Mouse (Mus musculus): ENCODE data around the gene Sele. TPM values are rescaled to one million over a fixed set of nuclear protein-coding genes. Genes with fewer than 3 reads are reported as not detected.
"Not testable (repeated sequence)": the region's sequence is repeated elsewhere in the genome, so short reads cannot be mapped to it uniquely, and the experiment has no call there.

Gene Sele
- 1 to 10 TPM; 4.5 to 5.1 TPM for total RNA-seq (2021)

DNA sequence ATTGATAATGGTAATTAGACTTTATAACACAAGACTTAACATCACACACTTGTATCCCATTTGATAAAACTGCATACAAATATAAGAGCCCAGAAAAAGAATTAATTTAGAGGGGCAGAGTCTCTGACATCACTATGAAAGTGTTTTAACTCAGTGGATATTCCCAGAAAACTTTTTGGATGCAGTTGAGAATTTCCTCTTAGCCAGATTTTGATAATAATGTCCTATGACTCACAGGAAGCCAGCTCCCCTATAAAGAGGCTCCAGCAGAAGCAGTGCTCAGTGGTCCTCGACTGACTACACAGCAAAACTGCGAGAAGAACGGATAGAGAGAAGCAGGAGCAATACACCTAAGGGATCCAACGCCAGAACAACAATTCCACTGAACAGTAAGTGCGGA, at the start of gene Sele:
TSS of gene Sele (plus strand) at position 301 of the 400 bp plus-strand sequence.
- DNase-seq = peak; percentile 14

DNA sequence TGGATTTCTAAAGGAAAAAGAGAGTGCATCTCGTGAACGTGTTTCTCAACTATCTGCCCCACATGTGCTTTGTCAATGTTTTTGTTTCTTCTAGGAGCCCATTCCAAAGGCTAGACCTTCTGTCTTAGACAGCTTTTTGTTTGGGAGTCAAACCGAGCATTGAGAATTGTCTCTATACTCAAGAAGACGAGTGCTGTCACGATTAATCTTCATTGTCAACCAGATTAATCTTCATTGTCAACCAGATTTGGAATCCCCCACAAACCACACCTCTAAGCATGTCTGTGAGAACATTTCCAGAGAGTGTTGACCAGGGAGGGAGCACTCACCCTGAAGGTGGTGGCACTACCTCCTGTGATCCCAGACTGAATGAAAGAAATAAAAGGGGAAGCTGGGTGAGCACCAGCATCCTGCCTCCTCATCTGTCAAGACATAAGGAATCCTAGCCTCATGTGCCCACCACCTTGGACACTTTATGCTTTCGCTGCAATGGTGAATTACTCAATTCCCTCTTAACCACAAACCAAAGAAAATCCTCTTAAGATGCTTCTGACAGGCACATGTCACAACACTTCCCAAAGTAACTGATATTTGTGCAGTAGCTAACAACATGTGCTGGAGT, 46.1 kb upstream of the Sele start:
- no peak for DNase-seq

DNA sequence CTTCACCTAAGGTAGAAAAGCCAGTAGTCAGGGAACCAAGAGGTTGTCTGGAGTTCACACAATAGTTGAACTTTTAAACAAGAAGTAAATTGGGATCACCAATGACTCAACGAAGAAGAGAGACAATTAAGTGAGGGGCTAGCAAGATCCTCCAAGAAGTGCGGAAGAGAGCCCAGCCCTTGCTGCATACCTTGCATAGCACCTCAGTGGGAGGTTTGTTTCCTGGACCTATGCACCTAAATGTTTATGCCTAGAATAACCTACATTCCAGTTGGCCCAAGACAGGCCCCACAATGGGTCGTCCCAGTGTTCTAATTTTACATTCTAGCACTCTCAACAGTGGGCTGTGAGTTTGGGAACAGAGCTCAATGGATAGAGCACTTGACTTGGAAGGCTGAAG, 43.7 kb upstream of the Sele start:
- DNase-seq = no peak

DNA sequence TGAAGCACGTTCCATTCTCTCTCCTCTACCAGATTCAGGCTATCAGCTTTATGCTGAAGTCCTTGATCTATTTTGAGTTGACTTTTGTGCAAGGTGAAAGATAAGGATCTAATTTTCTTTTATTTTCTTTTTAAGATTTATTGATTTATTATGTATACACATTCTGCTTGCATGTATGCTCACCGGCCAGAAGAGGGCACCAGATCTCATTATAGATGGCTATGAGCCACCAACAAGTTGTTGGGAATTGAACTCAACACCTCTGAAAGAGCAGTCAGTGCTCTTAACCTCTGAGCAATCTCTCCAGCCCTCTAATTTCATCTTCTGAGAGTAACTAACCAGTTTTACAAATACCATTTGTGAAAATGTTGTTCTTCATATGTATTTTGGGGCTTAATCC, 38.8 kb upstream of the Sele start:
- peak; percentile 25 for DNase-seq

DNA sequence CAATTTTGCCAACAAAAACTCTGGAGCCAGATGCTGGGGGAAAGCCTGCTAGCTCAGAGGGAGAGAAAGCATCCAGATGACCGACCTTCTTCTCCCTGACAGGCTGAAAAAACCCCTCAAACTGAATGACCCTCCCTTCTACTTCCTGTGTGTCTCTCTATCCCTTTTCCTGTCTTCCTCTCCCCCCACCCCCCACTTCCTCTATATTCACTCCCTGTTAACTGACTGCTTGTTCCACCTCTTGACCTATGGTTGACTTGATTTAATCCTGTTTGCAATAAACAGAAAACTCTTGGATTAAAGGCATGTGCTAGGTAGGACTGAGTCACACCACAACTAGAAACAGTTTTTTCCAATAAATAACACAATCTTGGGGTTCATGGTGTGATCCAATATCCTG, 33.4 kb upstream of the Sele start:
- no peak for DNase-seq

DNA sequence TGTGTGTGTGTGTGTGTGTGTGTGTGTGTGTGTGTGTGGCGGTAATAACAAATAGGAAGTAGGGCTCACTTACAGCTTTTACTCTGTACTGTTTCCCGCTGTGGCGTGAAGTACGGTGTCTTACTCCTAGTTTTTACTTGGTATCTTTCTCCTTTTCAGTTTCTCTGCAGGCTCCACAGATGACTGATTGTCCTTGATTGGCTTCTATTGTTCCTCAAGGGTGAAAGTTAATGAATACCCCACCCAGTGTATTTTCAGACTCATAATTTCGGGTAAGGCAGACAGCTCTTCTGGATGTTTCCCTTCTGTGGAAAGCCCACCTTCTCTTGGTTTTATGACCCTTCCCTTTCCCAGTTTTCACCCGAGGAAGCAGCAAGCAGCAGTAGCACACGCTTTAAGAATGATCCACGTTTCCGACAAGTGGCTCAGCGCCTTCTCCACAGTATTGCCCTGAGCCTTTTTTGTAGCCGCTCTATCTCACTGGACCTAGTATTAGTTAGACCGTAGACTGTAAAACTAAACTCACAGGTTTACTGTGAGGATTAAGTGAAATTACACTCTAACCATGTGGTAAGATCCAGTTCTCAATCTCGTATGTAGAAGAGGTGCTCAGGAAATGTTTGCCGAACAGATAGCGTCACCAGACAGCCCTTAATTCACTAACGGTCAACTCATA, 29.7 kb upstream of the Sele start:
- DNase-seq = no peak

DNA sequence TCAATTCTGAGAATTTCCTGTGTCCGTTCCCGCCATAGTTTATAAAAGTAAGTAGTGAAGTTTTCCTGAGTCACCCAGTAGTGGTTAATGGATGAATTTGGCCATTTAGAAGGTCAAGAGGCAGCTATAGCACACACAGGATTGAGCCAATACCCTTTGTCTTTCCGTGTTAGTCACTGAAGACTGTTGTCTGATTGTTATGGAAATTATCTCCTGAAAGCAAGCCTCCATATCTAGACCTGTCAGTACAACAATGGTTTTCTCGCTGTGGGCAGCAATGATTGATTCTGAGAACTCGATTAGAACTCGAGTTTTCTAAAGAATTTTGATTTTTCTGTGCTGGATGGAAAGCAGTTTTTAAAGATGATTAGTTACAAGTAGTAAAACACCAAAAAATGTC, 28.2 kb upstream of the Sele start:
- DNase-seq = no peak

DNA sequence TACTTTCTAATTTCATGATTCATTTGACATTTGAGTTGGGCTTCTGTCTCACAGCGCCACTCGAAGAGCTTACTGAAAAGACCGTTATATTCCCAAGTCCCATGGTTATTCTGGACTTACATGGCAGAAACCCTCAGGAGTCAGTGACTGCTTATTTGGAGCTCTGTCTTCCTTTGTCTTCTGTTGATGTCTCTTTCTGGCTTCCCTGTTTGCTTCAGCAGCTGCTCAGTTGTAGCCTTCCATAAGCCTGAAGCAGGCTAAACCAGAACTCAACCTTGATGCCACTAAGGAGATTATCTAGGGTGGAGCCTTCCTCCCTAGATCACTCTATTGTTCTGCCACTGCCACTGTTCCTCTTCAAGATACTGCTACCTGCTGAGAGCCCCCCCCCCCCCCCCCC, 27.3 kb upstream of the Sele start:
- DNase-seq = not testable (repeated sequence)

DNA sequence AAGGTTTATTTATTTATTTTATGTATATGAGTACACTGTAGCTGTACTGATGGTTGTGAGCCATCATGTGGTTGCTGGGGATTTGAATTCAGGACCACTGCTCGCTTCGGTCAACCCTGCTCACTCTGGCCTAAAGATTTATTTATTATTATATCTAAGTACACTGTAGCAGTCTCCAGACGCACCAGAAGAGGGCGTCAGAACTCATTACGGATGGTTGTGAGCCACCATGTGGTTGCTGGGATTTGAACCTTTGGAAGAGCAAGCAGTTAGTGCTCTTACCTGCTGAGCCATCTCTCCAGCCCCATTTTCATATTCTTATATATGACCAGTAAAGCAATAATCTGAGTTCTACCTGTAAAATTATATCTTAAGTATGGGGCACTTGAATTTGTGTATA, 25.9 kb upstream of the Sele start:
- not testable (repeated sequence) for DNase-seq

DNA sequence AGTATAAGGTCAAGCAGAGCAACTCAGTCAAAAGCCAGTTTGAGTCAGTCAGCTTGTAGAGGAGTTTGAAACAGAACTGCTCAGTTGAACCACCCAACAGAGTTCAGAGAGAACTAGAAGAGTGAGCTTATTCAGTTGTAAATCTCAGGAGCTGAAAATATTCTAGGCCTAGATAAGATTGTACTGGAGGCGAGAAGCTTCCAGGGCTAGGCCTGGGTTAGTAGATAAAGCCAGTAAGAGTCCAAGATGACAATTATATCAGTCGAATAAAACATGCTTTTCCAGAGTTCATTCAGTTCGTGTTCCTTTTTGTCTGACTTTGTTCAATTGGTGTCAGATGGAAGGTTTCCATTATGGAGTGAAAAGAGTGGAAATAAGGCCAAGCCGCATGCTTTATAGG, 22.3 kb upstream of the Sele start:
- DNase-seq = no peak

DNA sequence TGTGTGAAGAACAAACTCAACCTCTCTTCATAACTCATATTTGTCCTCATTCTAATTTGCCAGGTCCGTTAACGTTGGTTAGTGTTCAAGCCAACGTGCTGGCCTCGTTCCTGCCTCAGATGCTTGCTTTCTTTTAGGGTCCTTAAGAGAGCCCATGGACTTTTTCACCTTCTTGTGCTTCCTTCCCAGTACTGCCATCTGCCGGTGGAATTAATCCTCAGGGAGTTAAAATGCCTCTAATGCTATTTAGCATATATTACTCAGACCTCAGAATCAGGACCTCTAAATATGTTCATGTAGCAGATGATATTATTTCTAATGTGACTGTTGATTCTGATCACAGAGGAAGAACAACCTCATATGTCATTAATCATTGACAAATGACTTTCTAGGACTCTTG, 20.6 kb upstream of the Sele start:
- DNase-seq = peak; percentile 19

DNA sequence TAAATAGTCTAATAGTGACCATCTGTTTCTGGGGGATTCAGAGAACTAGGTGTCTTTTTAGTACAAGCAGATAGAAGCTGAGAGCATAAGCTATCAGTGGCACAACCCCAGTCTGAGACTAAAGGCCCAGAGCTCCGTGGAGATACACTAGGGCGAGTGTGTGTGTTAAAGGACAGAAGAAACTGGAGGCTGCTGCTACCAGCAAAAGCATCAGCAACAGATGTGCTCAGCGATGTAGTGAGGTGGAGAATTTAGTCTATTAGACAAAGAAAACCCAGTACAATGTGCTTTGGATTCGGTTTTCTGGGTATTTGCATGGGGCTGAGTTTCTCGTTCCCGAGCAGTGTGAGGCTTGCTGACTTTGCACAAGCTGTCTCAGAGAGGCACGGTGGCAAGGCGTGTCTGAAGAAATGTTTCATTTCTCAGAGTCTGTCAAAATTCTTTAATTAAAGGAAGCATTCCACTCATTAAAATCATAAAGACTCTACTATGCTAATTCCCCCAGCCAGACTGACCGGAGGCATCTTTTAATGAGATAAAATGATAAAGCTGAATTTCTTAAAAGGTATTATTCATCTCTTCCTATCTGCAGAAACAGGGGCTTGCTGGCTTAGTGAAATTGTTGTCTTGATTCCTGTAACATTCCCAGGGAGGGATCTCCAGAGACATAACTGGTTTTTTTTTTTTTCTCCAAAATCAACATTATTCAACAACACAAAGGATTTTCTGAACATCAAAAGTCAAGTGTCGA, 7.5 kb upstream of the Sele start:
- DNase-seq = no peak

DNA sequence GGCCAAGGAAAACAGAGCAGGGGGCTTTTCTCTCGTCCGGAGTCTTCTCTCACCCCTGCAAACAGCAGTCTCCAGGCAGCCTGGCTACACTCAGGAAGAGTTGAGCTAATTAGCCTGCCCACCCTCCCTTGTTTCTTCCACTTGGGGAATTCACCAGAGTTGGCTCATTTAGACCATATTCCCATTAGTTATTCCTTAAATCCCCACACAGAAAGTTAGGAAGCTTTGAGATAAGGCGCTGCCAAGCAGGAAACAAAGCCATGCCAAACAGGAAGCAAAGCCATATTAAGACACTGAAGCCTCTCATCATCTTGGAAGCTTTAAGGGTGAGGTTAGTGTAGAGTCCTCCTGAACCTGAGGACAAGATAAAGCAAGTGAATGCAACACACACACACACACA, 4.5 kb upstream of the Sele start:
- DNase-seq = peak; percentile 61

DNA sequence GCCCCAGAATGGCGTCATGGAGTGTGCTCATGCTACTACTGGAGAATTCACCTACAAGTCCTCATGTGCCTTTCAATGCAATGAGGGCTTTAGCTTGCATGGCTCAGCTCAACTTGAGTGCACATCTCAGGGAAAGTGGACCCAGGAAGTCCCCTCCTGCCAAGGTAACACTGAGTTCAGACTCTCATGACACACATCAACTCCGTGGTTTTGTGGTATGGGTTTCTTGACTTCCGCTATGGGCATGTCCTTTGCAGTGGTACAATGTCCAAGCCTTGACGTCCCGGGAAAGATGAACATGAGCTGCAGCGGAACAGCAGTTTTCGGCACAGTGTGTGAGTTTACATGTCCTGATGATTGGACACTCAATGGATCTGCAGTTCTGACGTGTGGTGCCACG, 5.5 kb downstream of the Sele start:
- DNase-seq = no peak

DNA sequence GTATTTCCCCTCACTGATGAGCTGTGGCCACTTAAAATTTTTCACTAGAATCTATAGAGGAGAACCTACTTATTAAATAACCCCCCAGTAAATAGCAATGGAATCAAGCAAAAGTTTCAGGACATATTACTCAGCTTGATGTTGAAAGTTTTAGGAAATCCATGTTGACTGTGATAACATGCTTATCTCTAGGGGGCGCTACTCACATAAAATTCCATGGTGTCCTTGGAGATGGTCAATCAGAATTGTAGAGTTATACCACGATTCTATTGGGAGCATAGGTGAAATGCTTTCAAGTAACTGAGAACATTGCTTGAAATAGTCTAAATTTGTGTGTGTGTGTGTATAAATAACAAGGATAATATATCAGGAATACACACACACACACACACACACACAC, 6.8 kb downstream of the Sele start:
- DNase-seq = no peak

DNA sequence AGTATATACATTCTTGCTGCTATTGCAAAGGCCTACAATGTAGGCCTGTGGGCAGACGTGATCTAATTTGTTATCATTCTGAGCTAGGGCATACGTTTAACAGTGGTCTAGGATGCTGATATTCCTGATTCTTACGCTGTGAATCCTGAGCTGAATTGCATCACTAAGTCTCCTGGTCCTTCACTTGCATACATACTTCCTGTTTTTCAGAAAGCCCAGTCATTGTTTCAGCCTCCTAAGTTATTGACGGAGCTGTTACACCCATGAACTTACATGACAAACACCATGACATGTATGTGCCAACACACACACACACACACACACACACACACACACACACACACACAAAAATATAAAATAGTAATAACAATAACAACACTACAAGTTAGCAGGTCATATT, 12.0 kb downstream of the Sele start:
- no peak for DNase-seq

DNA sequence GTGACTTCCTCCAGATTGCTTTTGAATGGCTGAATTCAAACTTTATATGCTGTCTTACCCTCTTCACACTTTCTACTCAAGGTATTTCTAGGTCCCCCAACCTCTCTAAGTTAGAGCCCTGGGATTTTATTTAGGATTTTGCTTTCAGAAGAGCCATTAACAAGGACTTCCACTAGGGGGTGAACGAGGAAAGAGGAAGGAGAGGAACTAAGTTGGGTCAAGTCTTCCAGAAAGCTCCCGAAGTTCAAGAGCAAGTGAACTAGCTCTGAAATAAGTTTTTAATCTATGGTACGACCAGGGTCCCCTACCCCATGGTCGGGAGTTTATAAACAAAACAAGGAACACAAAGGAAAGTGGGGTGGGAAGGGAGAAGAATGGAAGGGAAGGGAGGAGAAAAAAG, 13.2 kb downstream of the Sele start:
- DNase-seq = peak; percentile 14

DNA sequence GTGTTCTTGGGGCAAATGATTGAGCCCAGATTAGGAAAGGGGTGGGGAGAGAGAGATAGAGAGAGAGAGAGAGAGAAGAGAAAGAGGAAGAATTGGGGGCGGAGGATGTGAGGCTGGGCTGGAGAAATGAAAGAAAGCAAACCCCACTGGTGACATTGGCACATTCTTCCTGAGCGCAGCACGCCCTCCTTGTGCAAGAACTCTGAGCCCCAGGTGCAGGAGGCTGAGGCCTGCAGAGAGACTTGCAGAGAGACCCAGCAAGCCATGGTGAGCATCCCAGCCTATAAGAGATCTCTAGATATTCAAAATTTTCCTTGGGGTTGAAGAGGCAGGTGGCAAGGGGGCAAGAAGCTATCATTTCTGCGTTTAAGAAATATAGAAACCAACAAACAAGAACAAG, 13.9 kb downstream of the Sele start, which contains the start of gene Sell:
TSS of gene Sell (plus strand) at position 58 of the 400 bp plus-strand sequence.
- DNase-seq = no peak

DNA sequence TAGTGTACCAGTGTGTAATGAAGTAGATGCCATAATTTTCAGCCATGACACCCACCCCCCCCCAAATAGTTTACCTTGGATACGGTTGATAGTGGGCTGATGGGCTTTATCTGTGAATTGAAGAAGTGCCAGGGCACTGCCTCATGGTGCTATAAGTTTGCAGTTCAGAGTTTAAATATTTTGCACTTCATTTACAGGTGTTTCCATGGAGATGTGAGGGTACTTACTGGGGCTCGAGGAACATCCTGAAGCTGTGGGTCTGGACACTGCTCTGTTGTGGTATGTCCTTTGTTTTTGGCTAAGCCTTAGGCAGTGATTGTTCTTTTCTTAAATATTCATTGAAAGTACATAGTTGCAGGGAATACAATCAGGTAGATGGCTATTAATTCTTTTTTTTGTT, 14.8 kb downstream of the Sele start:
- DNase-seq = no peak

DNA sequence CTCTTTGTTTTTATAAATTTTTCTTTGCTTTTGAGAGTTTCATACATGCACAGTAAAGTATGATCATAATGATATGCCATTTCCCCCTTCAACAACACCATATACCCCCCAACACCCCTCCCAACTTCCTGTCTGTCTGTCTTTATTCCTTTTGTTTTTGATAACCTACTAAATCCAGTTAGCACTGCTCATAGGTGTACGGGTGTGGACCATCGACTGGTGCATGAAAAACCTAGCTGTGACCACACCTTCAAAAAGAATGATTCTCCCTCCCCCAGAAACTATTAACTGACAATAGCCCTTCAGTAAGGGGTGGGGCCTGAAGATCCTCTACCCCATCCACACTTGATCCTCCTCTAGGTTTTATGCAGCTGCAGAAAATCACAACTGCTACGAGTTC, 15.7 kb downstream of the Sele start:
- no peak for DNase-seq

DNA sequence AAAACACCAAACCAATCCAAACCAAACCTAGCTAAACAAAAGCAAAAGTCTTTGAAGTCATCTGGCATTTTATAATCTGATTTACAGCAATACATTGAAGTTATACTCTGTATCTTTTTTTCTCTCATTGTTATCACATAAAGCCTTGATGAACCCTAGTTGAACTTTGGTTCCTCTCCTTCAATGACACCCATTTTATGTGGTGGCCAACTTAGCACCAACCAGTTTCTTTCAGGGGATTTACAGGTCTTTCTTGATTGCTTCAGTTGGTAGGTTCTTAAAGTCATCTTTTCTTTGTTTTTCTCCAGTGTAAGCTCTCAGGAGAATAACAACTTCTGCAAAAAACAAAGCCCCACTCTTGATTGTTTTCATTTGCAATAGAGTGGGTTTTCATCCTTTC, 21.2 kb downstream of the Sele start:
- no peak for DNase-seq

DNA sequence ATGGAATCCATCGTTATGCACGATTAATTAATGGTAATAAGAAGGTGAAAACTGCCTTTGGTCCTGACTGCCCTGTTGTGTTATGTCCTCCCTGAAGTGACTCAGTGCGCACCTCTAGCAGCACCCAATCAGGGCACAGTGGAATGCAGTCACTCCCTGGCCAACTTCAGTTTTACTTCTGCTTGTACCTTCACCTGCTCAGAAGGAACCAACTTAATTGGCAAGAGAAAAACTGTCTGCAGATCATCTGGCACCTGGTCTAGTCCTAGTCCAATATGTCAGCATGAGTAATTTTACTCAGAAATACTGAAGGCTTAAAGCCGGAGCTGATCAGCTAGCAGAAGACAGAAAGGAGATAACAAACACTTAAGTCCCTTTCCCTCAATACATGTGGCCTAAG, 22.4 kb downstream of the Sele start:
- DNase-seq = no peak

DNA sequence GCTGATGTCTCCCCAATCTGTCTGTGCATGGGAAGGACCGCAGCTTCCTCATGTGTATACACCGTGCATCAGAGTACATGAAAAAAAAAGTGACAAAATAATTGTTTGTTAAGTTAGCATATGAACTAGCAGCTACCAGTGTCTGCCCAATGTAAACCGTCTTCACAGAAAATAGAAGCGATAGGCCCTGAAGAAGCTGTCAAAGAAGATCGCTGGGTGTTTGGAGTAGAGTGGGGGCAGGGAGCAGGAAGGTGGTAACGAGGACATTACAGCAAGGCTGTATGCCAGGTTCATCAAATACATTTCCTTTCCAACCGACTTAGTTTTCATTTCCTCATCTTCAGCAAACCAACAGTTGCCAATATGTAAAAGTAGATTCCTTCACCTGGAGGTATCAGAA, 23.1 kb downstream of the Sele start:
- DNase-seq = no peak

DNA sequence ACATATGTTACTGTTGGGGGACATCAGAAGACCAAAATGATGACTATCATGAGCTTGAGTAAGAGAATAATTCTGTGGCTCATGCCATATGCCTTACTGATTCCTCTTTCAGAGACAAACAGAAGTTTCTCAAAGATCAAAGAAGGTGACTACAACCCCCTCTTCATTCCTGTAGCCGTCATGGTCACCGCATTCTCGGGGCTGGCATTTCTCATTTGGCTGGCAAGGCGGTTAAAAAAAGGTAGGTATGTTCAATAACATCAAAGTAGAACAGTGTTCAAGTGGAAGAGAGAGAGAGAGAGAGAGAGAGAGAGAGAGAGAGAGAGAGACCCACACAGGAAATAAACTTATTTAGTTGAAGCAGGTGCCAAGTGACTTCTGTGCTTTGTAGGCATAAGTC, 24.0 kb downstream of the Sele start:
- no peak for DNase-seq

Measured in heart, postnatal 4 days (tissue).